Mouse (Mus musculus) neural tube, embryonic 11.5 days (tissue): ENCODE data around the gene Stn1. TPM values are rescaled to one million over a fixed set of nuclear protein-coding genes. Genes with fewer than 3 reads are reported as not detected.

Experiments
- ATAC-seq: fragments of 200-750 bp; cut with Nextera tagmentation; 2 replicates; pipeline ENCODE4 v1.8.0; 2017; ENCODE audit warnings: moderate number of reproducible peaks, mild to moderate bottlenecking, moderate TSS enrichment, moderate library complexity; ENCODE audit not compliant: insufficient read depth, low FRiP score, low TSS enrichment
- DNase-seq: peaks from one replicate; pipeline ENCODE4 v3.0.0-alpha.2; 2015; ENCODE audit warnings: low spot score
- H3K27ac ChIP-seq: fragments of 300-500 bp; sonication (generic); 2 replicates; pipeline ENCODE4 v1.5.1; 2014; ENCODE audit warnings: low read depth, mild to moderate bottlenecking, low read length
- H3K27me3 ChIP-seq: fragments of 300-500 bp; sonication (generic); 2 replicates; pipeline ENCODE4 v1.6.1; 2014; ENCODE audit warnings: mild to moderate bottlenecking, low read length, mixed read lengths; ENCODE audit not compliant: control insufficient read depth, insufficient read depth
- H3K36me3 ChIP-seq: fragments of 300-500 bp; sonication (generic); 2 replicates; pipeline ENCODE4 v1.6.1; 2014; ENCODE audit warnings: mild to moderate bottlenecking, low read length, moderate library complexity, mixed read lengths; ENCODE audit not compliant: control insufficient read depth, insufficient read depth
- H3K4me1 ChIP-seq: fragments of 300-500 bp; sonication (generic); 2 replicates; pipeline ENCODE4 v1.6.1; 2014; ENCODE audit warnings: low read length, mixed read lengths; ENCODE audit not compliant: control insufficient read depth, insufficient read depth
- H3K4me2 ChIP-seq: fragments of 300-500 bp; sonication (generic); 2 replicates; pipeline ENCODE4 v1.6.1; 2014; ENCODE audit warnings: low read depth, mild to moderate bottlenecking, moderate library complexity
- H3K4me3 ChIP-seq: fragments of 300-500 bp; sonication (generic); 2 replicates; pipeline ENCODE4 v1.5.1; 2014; ENCODE audit warnings: low read depth, low read length
- H3K9ac ChIP-seq: fragments of 300-500 bp; sonication (generic); 2 replicates; pipeline ENCODE4 v1.6.1; 2014; ENCODE audit warnings: mild to moderate bottlenecking, low read length
- H3K9me3 ChIP-seq: fragments of 300-500 bp; sonication (generic); 2 replicates; pipeline ENCODE4 v1.6.1; 2016; ENCODE audit warnings: low read length; ENCODE audit not compliant: control insufficient read depth
- WGBS: fragments of 180-500 bp; shearing (Covaris S2); extraction: QIAGEN DNeasy Blood & Tissue Kit; methylation state at CpG from one replicate; pipeline ENCODE4 v1.1.7; 2014; 5-methylcytosine and 5-hydroxymethylcytosine counted together
- polyA plus RNA-seq: library from polyadenylated mRNA; unstranded; fragments of >200 nt; fragmentation: Nextera tagmentation; extraction: Ambion mirVana; gene quantifications from 2 replicates; pipeline ENCODE4 v1.2.1, GENCODE M21; 2014

Stn1 gene
- polyA plus RNA-seq, 1 experiment from 2014 or later, result 56.7 TPM

DNA sequence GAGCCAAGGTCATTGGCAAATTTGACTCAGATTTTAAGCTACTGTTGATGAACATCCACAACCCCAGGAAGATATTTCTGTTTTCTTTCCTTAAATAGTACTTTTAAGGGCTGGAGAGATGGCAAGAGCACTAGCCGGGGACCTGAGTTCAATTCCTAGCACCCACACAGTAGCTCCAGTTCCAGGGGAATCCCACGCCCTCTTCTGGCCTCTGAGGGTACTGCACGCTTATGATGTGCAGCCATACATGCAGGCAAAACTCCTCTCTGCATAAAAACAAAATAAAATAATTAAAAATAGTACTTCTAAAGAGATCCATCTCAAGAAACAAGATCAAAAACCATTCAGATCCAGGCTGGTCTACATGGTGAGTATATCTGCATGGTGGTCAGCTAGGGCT is 4.9 kb downstream of the Stn1 start:
- Histone ChIP-seq H3K9me3 (no peaks in the 10 kb centered on the region), H3K36me3 (no peaks in the 10 kb centered on the region; the same call in 1 of the 2 replicates), H3K4me3 (no peak overlapping the region), H3K4me2 (no peak overlapping the region), H3K9ac (no peak overlapping the region), H3K27ac (no peak overlapping the region), H3K4me1 (peaks cover 5% of the 10 kb centered on the region), H3K27me3 (no peaks in the 10 kb centered on the region)
- 87% methylated on average over 3 of the region's 3 CpGs for WGBS
- no peak for DNase-seq
- ATAC-seq, result no peak

DNA sequence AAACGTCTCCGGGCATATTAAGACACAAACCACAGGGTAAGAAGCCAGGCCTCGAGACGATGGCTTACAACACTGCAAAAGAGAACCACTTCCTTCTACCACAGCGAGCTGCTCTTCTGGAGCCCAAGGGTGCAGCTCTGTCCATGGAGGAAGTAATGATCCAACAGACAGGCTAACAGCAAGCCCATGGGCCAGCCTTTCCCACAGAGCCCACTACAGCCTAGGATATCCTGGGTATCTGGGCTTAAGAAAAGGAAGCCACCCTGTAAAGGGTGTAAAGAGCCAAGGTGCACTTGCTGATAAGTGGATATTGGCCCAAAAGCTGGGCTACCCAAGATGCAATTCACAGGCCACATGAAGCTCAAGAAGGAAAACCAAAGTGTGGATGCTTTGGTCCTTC is 6.0 kb downstream of the Stn1 start:
- Histone ChIP-seq H3K9me3 (no peaks in the 10 kb centered on the region), H3K4me2 (no peak overlapping the region), H3K4me1 (peaks cover 1% of the 10 kb centered on the region; the same call in 1 of the 2 replicates), H3K9ac (no peak overlapping the region), H3K36me3 (no peaks in the 10 kb centered on the region; the same call in 1 of the 2 replicates), H3K27me3 (no peaks in the 10 kb centered on the region), H3K27ac (no peak overlapping the region), H3K4me3 (no peak overlapping the region)
- DNase-seq (no peak), ATAC-seq (no peak)
- WGBS, result 89% methylated on average over 5 of the region's 5 CpGs

DNA sequence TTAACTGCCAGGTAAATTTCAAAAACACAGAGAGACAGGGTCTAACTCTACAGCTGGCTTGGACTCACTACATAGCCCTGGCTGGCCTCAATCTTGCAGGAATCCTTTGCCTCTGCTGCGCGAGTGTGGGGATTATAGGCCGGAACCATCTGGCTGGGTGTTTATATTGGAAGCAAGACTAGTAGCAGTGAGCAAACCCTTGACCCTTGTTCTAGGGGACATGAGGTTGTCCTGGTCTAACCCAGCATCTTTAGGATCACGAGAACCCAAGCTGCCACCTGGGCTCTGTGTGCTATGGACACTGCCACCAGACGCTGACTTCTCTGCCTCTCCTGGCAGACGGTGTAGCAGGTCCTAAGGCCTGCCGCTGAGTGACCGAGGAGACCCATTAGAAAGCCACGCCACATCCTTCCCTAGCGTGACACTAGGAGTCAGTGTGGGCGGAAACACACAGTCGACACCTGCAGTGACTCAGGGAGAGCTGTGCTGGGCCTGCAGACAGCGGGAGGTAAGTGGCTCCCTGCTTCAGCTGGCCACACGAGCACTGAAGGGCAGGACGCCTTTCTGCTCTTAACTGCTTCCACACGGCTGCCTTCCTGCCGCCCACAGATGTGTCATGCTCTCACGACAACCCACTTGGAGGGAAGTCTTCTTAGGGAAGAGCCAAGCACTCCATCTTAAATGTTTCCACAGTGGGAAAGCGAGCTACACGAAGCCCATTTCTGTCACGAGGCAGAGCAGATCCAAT is 10.9 kb downstream of the Stn1 start:
- H3K4me3 ChIP-seq, result no peak overlapping the region
- H3K4me2 ChIP-seq, result no peak overlapping the region
- H3K4me1 ChIP-seq, result no peaks in the 10 kb centered on the region
- WGBS, result 76% methylated on average over 21 of the region's 21 CpGs
- H3K9ac ChIP-seq, result no peak overlapping the region
- no peak overlapping the region for H3K27ac ChIP-seq
- no peaks in the 10 kb centered on the region for H3K27me3 ChIP-seq
- DNase-seq (no peak), ATAC-seq (no peak)
- H3K36me3 ChIP-seq, result peaks cover 3% of the 10 kb centered on the region
- H3K9me3 ChIP-seq, result no peaks in the 10 kb centered on the region

DNA sequence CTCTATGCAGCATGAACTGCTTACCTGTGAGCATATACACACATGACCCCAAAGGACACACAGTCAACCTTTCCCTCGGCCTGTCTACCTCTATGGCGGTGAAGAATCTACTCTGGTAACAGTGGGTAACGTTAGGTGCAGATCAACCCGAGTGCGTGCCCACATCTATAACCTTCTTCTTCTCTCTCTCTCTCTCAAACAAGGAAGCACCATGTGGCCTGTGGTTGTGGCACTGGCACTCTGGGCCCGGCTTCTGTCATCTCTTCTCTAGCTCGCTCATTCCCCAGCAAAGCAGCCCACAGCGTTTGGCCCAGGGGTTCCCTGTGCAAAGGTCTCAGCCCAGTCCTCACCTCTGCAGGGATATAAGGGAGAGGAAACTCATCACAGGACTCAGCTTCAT is 12.4 kb downstream of the Stn1 start:
- no peak for ATAC-seq
- H3K9me3 ChIP-seq, result no peaks in the 10 kb centered on the region
- no peaks in the 10 kb centered on the region for H3K4me1 ChIP-seq
- peaks cover 3% of the 10 kb centered on the region for H3K36me3 ChIP-seq
- H3K9ac ChIP-seq, result no peak overlapping the region
- no peak for DNase-seq
- H3K27me3 ChIP-seq, result no peaks in the 10 kb centered on the region
- H3K27ac ChIP-seq, result no peak overlapping the region
- no peak overlapping the region for H3K4me3 ChIP-seq
- no peak overlapping the region for H3K4me2 ChIP-seq
- WGBS, result 97% methylated on average over 8 of the region's 8 CpGs

DNA sequence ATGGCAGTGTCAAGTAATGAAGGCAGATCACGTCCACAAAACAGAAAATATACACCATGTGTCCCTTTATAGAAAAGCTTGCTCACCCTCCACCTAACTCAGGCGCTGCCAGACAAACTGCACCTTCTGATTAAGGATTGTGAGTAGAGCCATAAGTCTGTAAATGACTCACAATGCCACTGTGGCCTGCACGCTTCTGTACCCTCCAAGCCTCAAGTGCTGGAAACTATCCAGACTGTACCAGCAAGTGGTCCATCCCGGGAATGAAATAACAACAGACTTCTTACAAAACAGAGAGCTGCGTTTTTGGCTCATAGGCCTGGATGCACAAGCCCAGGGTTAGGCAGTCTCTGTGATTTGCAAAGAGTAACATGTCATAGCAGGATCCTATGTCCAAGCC is 15.9 kb downstream of the Stn1 start:
- no peak overlapping the region for H3K9ac ChIP-seq
- peaks cover 3% of the 10 kb centered on the region; the same call in 1 of the 2 replicates for H3K36me3 ChIP-seq
- no peak for ATAC-seq
- no peaks in the 10 kb centered on the region for H3K9me3 ChIP-seq
- H3K4me3 ChIP-seq, result no peak overlapping the region
- H3K4me1 ChIP-seq, result no peaks in the 10 kb centered on the region
- H3K27ac ChIP-seq, result no peak overlapping the region
- no peaks in the 10 kb centered on the region for H3K27me3 ChIP-seq
- DNase-seq, result no peak
- 91% methylated on average over 5 of the region's 5 CpGs for WGBS
- H3K4me2 ChIP-seq, result no peak overlapping the region

DNA sequence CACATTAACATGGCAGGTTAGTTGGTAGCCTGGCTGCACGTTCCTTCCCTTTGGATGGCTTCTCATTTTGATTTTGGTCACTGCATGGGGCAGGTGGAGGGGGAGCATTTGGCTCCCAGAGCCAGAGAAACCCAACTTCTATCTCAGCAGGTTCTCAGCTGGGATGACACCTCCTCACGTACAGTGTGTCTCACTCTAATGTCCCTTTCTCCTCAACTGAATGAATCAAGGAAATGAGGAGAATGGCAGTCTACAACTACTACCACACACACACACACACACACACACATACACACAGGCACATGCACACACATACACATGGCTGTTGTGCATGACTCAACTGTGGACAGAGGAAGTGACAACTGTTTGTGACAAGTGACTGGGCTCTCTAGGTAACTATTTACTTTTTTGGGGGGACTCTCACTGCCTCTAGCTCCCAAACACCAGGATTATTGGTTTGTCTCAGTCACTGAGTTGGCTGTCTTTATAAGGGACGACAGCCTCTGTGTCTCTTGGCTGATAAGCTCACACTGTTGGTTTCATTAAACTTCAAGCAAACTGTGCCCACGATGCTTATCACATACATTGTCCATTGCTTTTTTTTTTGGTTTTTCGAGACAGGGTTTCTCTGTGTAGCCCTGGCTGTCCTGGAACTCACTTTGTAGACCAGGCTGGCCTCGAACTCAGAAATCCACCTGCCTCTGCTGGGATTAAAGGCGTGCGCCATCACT is 18.0 kb downstream of the Stn1 start:
- H3K4me3 ChIP-seq, result no peak overlapping the region
- no peak overlapping the region for H3K4me2 ChIP-seq
- no peaks in the 10 kb centered on the region for H3K27me3 ChIP-seq
- peaks cover 1% of the 10 kb centered on the region; the same call in 1 of the 2 replicates for H3K36me3 ChIP-seq
- H3K9me3 ChIP-seq, result no peaks in the 10 kb centered on the region
- no peak overlapping the region for H3K9ac ChIP-seq
- ATAC-seq, result no peak
- no peaks in the 10 kb centered on the region for H3K4me1 ChIP-seq
- WGBS, result 89% methylated on average over 8 of the region's 8 CpGs
- H3K27ac ChIP-seq, result no peak overlapping the region
- no peak for DNase-seq

DNA sequence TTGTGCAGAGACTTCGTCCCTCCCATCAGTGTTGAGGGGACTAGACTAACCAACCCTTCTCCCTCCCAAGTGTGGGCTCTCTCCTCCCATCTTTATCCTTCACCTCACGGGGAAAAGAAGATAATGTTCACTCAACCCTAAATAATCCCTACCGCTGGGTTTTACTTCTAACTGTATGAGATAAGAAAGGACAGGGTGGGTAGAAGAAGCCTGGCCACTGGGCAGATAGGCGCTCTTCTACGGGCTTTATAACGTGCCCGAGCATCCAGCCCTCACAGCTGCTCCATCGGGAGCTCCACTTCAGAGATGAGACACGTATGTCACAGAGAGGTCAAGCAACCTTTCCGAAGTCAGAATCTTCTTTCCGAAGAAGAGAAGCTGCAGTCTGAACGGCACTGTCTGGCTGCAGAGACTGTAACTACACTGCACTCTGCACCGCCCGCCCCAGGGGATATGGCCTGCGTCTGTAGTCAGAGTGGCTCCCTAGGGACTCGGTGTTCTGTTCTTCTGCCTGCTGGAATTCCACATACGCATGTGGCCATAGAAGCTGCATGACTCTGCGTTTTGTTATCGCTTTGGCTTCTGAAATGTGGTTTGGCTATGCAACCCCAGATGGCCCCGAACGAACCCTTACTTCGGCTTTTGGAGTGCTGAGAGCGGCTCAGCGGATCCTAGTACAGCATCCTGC is 18.7 kb downstream of the Stn1 start:
- no peaks in the 10 kb centered on the region for H3K27me3 ChIP-seq
- WGBS, result 84% methylated on average over 24 of the region's 24 CpGs

DNA sequence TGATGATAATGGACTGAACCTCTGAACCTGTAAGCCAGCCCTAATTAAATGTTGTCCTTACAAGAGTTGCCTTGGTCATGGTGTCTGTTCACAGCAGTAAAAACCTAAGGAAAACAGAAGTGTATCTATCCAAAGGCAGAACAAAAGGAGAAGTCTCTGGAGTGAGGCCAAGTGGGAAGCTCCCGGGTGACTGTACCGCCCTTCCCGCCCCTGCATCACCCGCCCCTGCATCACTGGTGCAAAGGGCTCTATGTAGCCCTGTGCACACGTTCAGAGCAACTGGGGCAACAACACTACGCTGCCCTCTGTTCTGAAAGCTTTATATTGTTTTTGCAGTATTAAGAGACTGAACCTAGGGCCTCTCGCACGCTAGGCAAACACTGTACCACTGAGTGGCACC is 19.7 kb downstream of the Stn1 start:
- no peak overlapping the region for H3K27ac ChIP-seq
- H3K4me2 ChIP-seq, result no peak overlapping the region
- ATAC-seq, result no peak
- no peaks in the 10 kb centered on the region for H3K27me3 ChIP-seq
- H3K9me3 ChIP-seq, result no peaks in the 10 kb centered on the region
- WGBS, result 92% methylated on average over 8 of the region's 8 CpGs
- H3K4me3 ChIP-seq, result no peak overlapping the region
- no peaks in the 10 kb centered on the region for H3K4me1 ChIP-seq
- no peak for DNase-seq
- H3K36me3 ChIP-seq, result no peaks in the 10 kb centered on the region; the same call in 1 of the 2 replicates
- H3K9ac ChIP-seq, result no peak overlapping the region

More for the DNA sequence above, 18.7 kb downstream of the Stn1 start:
- H3K27ac ChIP-seq, result no peak overlapping the region
- DNase-seq, result no peak
- no peaks in the 10 kb centered on the region for H3K4me1 ChIP-seq
- no peaks in the 10 kb centered on the region; the same call in 1 of the 2 replicates for H3K36me3 ChIP-seq
- no peak overlapping the region for H3K4me2 ChIP-seq
- H3K9ac ChIP-seq, result no peak overlapping the region
- H3K9me3 ChIP-seq, result no peaks in the 10 kb centered on the region
- H3K4me3 ChIP-seq, result no peak overlapping the region
- ATAC-seq, result no peak
